Comparison of ENCODE assay signal across 13 mouse cellular contexts in the genomic region with DNA sequence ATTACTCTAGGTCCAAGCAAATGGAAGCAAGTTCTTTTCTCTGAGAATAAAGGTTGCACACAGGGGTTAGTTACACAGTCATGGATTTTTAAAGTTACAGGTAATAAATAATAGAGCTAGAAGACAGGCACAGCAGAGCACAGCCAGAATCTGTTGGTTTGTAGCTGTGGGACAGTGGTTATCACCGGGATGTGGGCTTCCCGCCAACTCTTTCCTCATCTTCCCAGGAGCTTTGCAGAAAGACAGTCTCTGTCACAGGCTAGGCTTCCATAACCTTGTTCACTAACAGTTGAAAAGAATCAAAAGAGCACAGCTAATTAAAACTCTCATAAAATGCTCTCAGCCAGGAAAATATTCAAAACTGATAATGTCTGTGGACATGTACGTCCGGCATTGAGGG. TPM values are rescaled to one million over a fixed set of nuclear protein-coding genes. Genes with fewer than 3 reads are reported as not detected.
DNase-seq lines count a peak whose midpoint lies in the region; ATAC-seq and TF ChIP-seq lines count a peak whose summit lies in the region.
"Had no signal": no experiment of that assay in that cellular context is flagged by ENCODE, and none has a peak within 500 bp of the region (broad histone marks: within the 10 kb centered on the region; RNA-seq: fewer than 3 reads in every experiment).

No protein-coding gene starts in this region.

- peak; percentile 81 for DNase-seq in heart, adult 11 months
- DNase-seq in lung, postnatal 10 days: peak; percentile 9
- no peak for DNase-seq in lung, adult 2 months
- peak; percentile 53 for DNase-seq in adrenal gland, postnatal 25 days
- DNase-seq in heart, postnatal 14 days: peak; percentile 44 to 51
- no peak for DNase-seq in thymus, postnatal 25 days

- no peak overlapping the region for H3K4me2 ChIP-seq in heart, embryonic 11.5 days
- H3K4me2 ChIP-seq in intestine, postnatal 0 days (replicated peaks; ENCODE audit: low read depth): no peak overlapping the region
- H3K4me2 ChIP-seq: stomach, embryonic 15.5 days had no signal

- no peak overlapping the region for H3K27ac ChIP-seq in heart, embryonic 11.5 days (ENCODE audit: low read depth, low read length)
- H3K27ac ChIP-seq in intestine, postnatal 0 days (ENCODE audit: low read depth, low read length): no peak overlapping the region
- H3K27ac ChIP-seq: liver, embryonic 14.5 days; stomach, embryonic 15.5 days had no signal

- peaks cover 22% of the 10 kb centered on the region for H3K4me1 ChIP-seq in heart, embryonic 11.5 days (ENCODE audit: control insufficient read depth, insufficient read depth, low read length)
- H3K4me1 ChIP-seq in lung, adult 2 months (ENCODE audit: control insufficient read depth, insufficient read depth, low read length): no peaks in the 10 kb centered on the region; the same call in 1 of the 2 replicates
- H3K4me1 ChIP-seq in intestine, postnatal 0 days (replicated peaks; ENCODE audit: control insufficient read depth, insufficient read depth, low read length): no peaks in the 10 kb centered on the region

- intact Hi-C loops in heart, postnatal 14 days (cut with DNase I): no loop called here

- H3K4me3 ChIP-seq in heart, embryonic 11.5 days (ENCODE audit: low read depth, low read length): no peak overlapping the region
- H3K4me3 ChIP-seq in lung, adult 2 months (replicated peaks; ENCODE audit: extremely low read depth, low read depth, low read length): no peak overlapping the region
- no peak overlapping the region for H3K4me3 ChIP-seq in intestine, postnatal 0 days (ENCODE audit: low read depth, low read length)
- H3K4me3 ChIP-seq: stomach, embryonic 15.5 days had no signal

- no peak overlapping the region for H3K9ac ChIP-seq in heart, embryonic 11.5 days (ENCODE audit: low read depth, low read length)
- H3K9ac ChIP-seq in intestine, postnatal 0 days (ENCODE audit: low read depth, low read length): no peak overlapping the region
- H3K9ac ChIP-seq: liver, embryonic 14.5 days; stomach, embryonic 15.5 days had no signal

- TF ChIP-seq CTCF in lung, adult 2 months (IDR thresholded peaks at IDR 0.05; ENCODE audit: insufficient read depth, low read length): no peak
- TF ChIP-seq CTCF in intestine, postnatal 0 days (IDR thresholded peaks at IDR 0.05; ENCODE audit: low read depth): no peak

- TF ChIP-seq POLR2A in lung, adult 2 months (IDR thresholded peaks at IDR 0.05; ENCODE audit: borderline replicate concordance, extremely low read depth, low read depth, low read length): no peak

- no peaks in the 10 kb centered on the region for H3K9me3 ChIP-seq in heart, embryonic 11.5 days (replicated peaks; ENCODE audit: control insufficient read depth, low read length)
- H3K9me3 ChIP-seq in intestine, postnatal 0 days (ENCODE audit: control insufficient read depth): no peaks in the 10 kb centered on the region
- H3K9me3 ChIP-seq: stomach, embryonic 15.5 days had no signal

- 65% methylated on average over 4 of the region's 4 CpGs for WGBS in heart, embryonic 11.5 days (ENCODE audit: insufficient replicate concordance)
- 66% methylated on average over 4 of the region's 4 CpGs for WGBS in lung, adult 2 months
- WGBS in intestine, postnatal 0 days: 75% methylated on average over 4 of the region's 4 CpGs

- no peak for ATAC-seq in heart, embryonic 11.5 days (replicated peaks; ENCODE audit: insufficient number of reproducible peaks, low FRiP score, low TSS enrichment)
- ATAC-seq in intestine, postnatal 0 days: no peak
- ATAC-seq: CD4-positive, CD25-positive, alpha-beta regulatory T cell, adult 4 months; intestine, embryonic 16.5 days; midbrain, embryonic 16.5 days had no signal

- no peaks in the 10 kb centered on the region for H3K36me3 ChIP-seq in heart, embryonic 11.5 days (ENCODE audit: control insufficient read depth, insufficient read depth, low read length)
- no peaks in the 10 kb centered on the region for H3K36me3 ChIP-seq in intestine, postnatal 0 days (ENCODE audit: control insufficient read depth, insufficient read depth)
- H3K36me3 ChIP-seq: stomach, embryonic 15.5 days had no signal

- no peaks in the 10 kb centered on the region for H3K27me3 ChIP-seq in heart, embryonic 11.5 days (ENCODE audit: control insufficient read depth, insufficient read depth, low read length)
- no peaks in the 10 kb centered on the region for H3K27me3 ChIP-seq in intestine, postnatal 0 days (replicated peaks; ENCODE audit: control insufficient read depth, insufficient read depth, low read length)
- H3K27me3 ChIP-seq: stomach, embryonic 15.5 days had no signal

RNA-seq across cellular contexts. Expression of a gene that starts 42.6 kb away (rescaled TPM):
- 0.10 TPM in 1 of 2 replicates, not detected in the other for polyA plus RNA-seq in heart, embryonic 11.5 days (2014; fragmentation: Nextera tagmentation; extraction: Ambion mirVana)
- polyA plus RNA-seq in lung, adult 2 months (2012; rRNA removed): 28.5 and 44.0 TPM in 2 replicates
- total RNA-seq in adrenal gland, postnatal 25 days (2021): 3.3 and 8.9 TPM in 2 replicates
- under 1 TPM in 1 of 2 experiments, not detected in 1; 0.36 TPM for total RNA-seq in heart, postnatal 14 days (2021)
- polyA plus RNA-seq in intestine, postnatal 0 days (2015; fragmentation: Nextera tagmentation; extraction: Ambion mirVana): not detected in 2 replicates
- polyA plus RNA-seq: CD4-positive, CD25-positive, alpha-beta regulatory T cell, adult 4 months; intestine, embryonic 16.5 days had no signal

Comparison
In these comparisons a context has a peak if more than half of its experiments do, and no peak if none do; other contexts are left out.
1. DNase-seq: peak in heart, adult 11 months (single experiment), lung, postnatal 10 days (single experiment), adrenal gland, postnatal 25 days (single experiment) and heart, postnatal 14 days (2 of 2); none in lung, adult 2 months (single experiment) and thymus, postnatal 25 days (single experiment).
2. RNA of a gene that starts 42.6 kb away (polyA plus RNA-seq): 28.5 to 44.0 TPM in lung, adult 2 months; 0.10 TPM in heart, embryonic 11.5 days and not detected in intestine, postnatal 0 days; every median in the first group is over 10 times any median in the second.